Mouse (Mus musculus): Measurements from ENCODE around the gene Apaf1.
A peak's percentile ranks its signal among the peaks of the same experiment; 100 is the strongest.

Apaf1 gene

DNA sequence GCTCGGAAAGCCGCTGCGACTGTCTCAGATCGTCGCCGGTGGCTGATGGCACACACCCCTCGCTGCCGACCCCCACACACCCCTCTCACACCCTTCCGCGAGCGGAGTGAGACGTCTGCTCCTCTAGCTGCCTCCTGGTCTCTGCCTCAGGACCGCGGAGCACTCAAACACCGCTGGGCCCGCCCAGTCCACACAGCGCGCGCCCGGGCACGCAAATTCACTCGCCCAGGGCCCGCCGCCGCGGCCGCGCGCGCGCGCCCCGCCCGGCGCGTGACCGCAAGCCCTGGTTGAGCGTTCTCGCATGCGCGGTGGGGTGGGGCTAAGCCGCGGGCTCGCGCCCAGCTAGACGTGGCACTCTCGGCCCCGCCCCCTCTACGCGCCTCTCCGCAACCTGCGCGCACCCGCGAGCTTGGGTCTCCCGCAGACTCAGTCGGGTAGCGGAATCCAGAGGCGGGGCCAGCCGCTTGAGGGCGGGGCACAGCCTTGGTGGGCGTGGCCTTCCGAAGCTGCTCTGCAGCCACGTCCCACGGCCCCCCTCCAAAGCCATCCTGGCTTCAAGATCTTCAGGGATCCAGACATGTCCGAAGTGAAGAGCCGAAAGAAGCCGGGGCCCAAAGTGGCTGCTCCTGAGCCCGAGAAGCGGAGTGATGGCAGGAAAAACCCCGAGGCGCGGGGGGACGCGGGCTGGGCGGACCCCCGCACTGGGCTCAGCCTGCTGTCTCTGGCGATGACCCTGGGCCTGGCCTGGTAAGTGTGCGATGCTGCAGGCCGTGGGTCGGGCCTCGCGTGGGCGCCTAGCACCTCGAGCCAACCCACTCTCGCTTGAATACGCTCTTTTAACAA, at the start of gene Apaf1, which contains the start of gene Ikbip:
Gene Apaf1, minus strand, starts transcription at position 221 of the 843 bp plus-strand sequence.
Gene Ikbip, plus strand, starts transcription at position 391 of the 843 bp plus-strand sequence.
- DNase-seq (ENCODE audit: low read depth in 1 of 2, low spot score in 2 of 2): peak; percentile 99 to 100

DNA sequence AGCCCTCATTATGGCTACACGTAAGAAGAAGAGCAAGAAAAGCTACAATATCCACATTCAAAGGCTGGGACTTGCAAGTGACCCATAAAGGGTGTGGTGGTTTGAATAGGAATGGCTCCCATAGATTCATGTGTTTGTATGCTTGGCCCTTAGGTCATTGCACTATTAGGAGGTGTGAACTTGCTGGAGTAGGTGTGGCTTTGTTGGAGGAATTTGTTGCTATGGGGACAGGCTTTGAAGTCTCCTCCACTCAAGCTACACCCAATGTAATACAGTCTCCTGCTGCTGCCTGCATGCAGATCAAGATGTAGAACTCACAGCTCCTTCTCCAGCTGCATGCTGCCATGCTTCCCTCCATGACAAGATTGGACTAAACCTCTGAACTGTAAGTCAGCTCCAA, 49.0 kb upstream of the Apaf1 start:
- DNase-seq (ENCODE audit: low read depth in 1 of 2, low spot score in 2 of 2): no peak

DNA sequence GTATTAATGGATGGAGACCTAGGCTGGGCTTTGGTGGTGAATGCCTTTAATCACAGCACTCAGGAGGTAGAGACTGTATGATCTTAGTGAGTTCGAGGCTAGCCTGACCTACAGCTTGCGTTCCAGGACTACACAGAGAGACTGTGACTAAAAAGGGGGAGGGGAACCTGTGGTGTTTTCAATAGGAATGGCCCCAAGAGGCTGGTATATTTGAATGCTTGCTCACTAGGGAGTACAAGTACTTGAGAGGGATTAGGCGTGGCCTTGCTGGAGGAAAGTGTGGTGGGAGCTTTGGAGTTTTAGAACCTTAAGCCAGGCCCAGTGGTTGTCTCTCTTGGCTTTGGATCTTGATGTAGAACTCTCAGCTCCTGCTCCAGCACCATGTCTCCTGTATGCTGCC, 48.2 kb upstream of the Apaf1 start:
- DNase-seq (ENCODE audit: low read depth in 1 of 2, low spot score in 2 of 2): no peak

DNA sequence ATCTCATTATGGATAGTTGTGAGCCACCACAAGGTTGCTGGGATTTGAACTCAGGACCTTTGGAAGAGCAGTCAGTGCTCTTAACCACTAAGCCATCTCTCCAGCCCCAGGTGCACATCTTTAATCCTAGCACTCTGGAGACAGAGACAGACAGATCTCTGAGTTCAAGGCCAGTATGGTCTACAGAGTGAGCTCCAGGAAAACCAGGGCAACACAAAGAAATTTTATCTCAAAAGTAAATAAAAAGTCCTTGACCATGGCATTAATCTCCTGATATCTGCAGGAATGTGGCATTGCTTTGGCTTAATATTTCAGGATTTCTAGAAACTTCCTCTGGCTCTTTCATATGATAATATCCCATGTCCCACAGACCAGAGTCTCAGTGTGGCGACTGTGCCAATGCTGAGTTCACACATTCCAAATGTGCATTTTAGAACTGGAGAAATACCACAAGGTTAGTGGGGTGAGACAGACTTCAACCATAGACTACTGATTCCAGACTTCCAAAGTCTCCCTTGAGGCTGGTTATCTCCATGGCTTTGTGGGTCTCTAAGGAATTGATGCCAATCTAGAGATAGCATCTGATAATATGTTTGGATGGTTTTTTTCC, 46.1 kb upstream of the Apaf1 start:
- no peak for DNase-seq (ENCODE audit: low read depth in 1 of 2, low spot score in 2 of 2)

DNA sequence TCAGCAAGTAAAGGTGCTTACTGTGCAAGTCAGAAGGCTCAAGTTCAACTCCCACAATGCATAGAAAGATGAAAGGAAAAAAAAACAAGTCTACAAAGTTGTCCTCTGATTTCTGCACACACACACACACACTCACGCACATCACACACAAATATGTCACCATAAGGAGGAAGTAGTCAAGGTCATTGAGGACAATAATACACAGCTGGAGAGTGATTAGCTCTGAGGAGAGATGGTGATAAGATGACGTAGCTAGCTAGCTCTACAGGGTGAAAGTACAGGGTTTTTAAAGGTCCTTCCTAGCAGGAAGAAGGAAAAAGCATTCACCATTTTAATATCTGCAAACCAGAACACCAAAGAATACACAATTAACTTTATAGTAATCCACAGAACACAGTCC, 44.8 kb upstream of the Apaf1 start:
- DNase-seq (ENCODE audit: low read depth in 1 of 2, low spot score in 2 of 2): no peak

DNA sequence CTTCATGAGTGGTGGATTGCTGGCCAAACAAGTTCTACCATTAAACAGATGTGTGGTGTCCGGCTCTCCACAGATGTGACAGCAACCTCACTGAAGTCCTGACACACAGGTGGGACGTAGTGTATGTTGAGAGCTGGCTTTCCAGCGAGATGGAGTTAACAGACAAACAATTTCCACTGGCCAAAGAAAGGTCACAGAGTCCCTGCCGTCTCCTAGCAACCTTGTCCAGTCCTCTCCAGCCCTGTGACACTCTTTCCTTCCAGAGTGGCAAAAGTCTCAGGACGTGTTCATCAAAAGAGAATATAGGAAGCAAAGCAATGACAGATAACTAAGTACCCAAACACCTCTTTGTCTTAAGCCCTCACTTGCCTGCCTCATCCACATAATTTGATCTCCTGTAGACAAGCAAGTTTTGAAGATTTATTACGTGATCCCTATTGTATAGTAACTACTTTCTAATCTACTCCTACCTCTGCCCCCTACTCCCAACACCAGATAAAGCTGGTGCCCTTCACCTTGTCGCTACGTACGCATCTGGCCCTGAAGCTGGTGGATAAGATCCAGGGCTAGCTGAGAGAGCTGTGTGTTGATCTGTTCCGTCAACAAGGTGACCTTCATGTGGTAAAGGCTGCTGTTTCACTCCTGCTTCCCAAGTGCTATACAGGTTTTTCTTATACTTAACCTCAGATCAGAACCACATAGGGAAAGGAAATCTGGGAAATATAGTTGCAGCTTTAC, 44.2 kb upstream of the Apaf1 start:
- DNase-seq (ENCODE audit: low read depth in 1 of 2, low spot score in 2 of 2): no peak

DNA sequence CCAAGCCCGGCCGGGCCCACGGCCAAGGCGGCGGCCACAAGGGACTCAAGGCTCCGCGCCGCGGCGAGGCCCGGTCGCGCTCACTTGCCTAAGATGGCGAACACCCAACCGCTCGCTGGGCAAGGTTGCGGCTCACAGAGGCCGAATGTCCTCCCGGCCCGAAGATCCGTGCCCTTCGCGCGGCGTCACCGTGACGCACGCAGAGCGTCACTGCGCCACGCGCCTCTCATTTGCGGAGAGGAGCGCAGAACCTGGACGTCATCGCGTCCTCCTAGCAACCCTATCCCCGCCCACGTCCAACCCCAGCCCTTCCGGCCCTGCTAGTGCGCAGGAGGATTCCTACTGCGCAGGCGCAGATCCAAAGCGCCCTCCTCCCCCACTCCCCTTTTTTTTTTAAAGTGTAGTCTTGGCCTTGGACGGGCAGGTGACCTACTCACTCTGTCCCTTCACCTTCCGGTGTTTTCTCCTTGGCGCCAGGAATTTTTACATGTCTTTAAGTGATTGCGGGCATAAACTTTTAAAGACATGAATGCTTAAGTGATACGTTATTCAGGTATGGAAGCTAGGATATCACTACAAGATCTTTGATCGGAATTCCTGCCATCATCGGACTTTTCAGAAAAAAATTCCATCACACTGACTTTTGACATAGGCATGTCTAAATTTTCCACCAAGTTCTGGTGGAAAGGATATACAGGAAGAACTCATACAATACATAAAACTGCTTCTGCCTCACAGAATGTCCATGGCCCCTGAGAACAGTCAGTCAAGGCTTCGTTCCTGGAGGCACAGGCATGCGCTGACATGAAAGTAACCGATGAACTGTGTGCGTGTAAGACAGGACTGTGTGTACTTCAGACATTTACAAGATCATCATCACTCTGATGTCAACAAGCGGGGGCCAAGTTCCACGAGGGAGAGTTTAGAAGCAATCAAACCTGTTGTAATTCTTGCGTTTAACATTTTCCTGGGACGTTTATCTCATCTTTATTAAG, 41.6 kb upstream of the Apaf1 start, which contains the start of gene Slc25a3:
Gene Slc25a3, minus strand, starts transcription at position 232 of the 995 bp plus-strand sequence.
- peak; percentile 93 to 97 for DNase-seq (ENCODE audit: low read depth in 1 of 2, low spot score in 2 of 2)

DNA sequence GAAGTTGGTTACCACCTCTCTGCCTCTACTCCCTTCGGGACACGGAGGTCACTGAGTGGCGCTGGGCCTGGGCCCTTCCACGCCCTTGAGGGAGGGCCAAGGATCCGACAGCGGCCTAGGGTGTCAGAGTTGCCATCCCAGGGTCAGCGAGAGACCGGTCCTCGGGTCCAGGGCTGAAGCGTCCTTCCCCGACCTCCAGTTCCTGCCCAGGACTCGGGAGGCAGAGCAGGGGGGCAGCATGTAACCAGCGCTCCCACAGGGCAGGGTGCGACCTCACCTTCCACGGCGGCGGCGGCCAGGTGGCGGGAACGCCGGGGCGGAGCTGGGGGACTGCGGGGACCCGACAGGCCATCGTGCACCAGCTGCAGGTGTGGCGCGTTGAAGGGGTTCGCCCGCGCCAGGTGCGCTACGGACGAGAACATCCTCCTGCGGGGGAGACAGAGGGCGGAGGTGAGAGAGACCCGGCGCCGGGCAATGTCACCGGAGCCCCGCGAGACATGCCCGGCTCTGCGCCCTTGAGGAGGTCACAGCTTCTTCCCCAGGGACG, 40.8 kb upstream of the Apaf1 start:
- DNase-seq (ENCODE audit: low read depth in 1 of 2, low spot score in 2 of 2): peak in 1 of 2 experiments; percentile 28

DNA sequence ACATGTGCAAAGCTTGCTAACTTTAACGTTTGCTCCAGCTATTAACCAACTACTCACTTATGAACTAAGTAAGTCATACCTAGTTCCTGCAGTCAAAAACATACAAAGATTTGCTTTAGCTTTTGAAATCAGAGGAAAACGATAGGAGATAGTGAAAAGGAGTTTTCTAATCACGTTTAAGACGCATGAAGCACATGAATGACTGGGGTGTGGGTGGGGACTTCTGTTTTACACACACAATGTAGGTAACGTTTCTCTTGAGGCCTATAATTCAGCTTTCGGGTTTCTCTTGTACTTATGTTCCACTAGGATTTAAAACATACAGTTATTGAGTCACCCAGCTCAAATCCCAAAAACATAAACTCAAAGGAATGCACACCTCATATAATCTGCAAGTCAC, 40.1 kb upstream of the Apaf1 start:
- no peak for DNase-seq (ENCODE audit: low read depth in 1 of 2, low spot score in 2 of 2)

DNA sequence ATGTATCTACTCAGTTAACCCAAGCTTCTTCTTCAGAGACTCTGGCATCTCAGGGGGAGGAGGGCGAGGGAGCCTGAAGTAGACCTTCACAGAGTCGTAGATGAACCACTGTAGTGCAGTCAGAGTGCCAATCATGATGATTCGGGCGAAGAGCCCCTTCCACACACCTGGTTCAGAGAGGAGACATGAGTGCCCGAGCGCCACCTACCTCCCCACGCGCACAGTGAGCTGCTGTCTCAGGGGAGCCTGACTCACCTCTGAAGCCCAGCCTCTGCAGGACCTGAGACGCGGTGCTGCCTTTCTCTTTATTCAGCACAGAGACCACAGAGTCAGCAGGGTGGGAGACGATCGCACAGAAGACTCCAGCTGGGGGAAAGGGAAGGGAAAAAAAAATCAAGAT, 34.4 kb upstream of the Apaf1 start:
- no peak for DNase-seq (ENCODE audit: low read depth in 1 of 2, low spot score in 2 of 2)

DNA sequence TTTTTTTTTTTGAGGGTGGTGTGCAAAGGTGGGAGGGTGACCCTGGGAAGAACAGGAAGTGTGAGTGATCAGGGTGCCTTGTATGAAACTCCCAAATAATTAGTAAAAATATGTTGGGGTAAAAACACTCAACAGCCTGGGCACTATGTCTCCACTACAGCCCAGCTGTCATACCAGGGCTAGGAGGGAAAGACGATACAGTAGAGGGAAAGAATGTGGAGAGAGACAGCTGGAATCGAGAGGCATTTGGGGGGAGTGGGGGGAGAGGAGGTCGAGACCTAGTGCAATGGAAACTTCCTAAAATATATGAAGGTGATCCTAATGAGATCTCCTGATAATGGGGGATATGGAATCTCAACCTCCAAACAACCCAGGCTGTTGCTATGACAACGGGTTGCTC, 27.3 kb upstream of the Apaf1 start:
- DNase-seq (ENCODE audit: low read depth in 1 of 2, low spot score in 2 of 2): no peak

DNA sequence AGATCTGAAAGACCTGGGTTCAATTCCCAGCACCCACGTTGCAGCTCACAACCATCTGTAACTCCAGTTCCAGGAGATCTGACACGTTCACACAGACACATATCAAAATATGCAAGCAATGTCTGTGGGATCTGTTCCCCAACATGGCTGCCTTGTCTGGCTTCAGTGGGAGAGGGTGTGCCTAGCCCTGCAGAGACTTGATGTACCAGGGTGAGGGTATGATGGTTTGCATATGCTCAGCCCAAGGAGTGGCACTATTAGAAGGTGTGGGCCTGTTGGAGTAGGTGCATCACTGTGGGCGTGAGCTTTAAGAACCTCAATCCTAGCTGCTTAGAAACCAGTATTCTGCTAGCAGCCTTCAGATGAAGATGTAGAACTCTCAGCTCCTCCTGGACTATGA, 23.4 kb upstream of the Apaf1 start:
- DNase-seq (ENCODE audit: low read depth in 1 of 2, low spot score in 2 of 2): no peak

DNA sequence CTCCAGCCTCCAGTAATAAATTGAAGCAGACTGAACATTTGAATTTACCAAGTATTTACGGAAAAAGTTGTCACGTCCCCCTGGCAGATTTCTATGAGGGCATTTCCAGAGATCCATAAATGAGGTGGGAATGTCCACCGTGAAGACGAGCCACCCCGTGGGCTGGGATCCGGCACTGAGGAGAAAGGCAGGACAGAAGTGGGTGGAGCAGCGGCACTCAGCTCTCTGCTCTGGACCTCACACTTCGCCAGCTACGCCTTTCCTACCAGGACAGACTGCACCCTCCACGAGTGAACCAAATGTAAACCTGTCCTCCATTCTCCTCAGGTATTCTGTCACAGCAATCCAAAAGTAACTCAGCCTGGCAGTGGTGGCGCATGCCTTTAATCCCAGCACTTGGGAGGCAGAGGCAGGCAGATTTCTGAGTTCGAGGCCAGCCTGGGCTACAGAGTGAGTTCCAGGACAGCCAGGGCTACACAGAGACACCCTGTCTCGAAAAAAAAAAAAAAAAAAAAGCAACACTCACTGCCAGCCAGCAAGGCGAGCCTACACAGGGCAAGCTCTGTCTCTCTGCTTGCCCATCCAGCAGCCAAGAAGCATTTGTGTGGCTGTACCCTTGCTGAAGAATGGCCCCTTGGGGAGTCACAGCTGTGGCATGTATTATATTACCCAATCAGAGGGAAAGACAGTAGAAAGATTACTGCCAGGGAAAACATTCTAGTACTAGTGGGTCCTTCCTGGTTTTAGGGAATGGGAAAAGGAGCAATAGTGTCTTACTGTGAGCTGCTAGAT, 20.4 kb upstream of the Apaf1 start:
- DNase-seq (ENCODE audit: low read depth in 1 of 2, low spot score in 2 of 2): no peak

DNA sequence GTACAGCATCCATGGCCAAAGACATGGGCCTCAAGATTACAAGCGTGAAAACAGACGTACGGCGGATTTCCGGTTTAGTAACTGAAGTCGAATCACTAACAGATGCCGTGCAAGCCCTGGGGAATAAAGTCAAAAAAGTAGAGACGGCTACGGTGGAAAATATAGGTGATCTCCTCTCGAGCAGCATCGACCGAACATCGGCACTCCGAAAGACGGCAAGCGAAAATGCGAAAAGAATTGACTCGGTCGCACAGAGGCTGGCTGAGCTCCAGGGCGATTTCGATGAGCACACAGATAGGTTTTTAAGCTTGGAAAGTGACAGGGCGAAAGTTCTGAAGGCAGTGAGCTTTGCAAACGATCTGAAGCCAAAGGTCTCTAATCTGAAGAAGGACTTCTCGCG, 19.4 kb upstream of the Apaf1 start:
- no peak for DNase-seq (ENCODE audit: low read depth in 1 of 2, low spot score in 2 of 2)

DNA sequence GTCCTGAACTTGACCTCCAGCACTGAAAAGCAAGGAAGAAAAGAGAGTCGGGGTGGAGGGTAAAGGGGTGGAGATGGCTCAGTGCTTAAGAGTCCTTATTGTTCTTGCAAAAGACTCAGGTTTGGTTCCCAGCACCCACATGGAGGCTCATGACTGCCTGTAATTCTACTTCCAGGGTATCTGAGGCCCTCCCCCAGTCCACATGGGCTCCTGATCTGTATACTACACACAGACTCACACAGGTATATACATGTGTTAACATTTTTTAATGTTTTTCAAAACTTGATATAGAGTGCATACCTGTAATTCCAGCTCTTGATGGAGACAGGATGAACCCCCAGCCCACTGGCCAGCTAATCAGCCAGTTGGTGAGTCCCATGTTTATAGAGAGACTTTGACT, 17.5 kb upstream of the Apaf1 start:
- no peak for DNase-seq (ENCODE audit: low read depth in 1 of 2, low spot score in 2 of 2)

DNA sequence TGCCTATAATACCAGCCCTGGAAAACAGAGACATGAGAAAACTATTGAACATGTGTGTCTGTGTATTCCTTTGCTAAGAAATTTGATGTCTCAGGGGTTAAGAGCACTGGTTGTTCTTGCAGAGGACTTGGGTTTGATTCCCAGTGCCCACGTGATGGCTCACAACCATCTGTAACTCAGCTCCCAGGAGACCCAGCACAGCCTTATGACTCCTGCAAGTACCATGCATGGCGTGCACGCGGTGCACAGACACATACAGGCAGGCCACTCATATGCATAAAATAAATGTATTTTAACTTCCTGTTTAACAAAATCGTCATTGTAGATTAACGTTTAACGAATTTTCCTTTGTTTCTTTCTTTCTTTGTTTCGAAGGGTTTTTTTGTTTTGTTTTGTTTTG, 15.5 kb upstream of the Apaf1 start:
- DNase-seq (ENCODE audit: low read depth in 1 of 2, low spot score in 2 of 2): no peak

DNA sequence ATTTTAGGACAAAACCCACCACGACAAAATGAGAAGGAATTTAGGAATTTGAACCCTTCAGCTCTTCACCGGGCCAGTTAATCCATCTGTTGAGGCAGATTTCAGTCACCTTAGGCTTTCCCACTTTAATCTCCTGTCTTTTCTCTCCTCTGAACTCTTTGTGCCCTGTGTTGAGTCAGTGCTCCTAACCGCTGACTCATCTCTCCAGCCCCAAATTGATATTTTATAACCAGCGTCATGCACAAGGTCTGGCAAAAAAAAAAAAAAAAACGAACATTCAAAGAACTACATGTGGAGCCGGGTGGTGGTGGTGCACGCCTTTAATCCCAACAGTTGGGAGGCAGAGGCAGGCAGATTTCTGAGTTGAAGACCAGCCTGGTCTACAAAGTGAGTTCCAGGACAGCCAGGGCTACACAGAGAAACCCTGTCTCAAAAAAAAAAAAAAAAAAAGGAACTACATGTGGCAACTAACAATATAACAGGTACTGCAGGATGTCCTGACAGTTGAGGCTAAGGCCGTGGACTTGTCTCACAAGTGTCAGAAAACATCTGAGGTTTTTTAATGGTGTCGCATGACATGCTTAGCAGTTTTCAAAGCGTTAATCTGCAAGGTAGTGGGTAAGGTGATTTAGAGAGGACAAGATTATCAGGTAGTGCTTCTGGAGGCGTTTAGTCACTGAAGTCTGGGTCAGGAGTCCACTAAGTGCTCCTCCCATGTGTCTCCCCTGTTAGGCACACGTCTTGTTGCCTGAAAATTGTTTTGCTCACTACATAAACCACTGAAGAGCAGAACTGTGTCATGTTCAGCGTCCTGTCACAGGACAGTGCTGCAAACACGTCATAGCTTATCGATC, 11.9 kb upstream of the Apaf1 start:
- DNase-seq (ENCODE audit: low read depth in 1 of 2, low spot score in 2 of 2): no peak

DNA sequence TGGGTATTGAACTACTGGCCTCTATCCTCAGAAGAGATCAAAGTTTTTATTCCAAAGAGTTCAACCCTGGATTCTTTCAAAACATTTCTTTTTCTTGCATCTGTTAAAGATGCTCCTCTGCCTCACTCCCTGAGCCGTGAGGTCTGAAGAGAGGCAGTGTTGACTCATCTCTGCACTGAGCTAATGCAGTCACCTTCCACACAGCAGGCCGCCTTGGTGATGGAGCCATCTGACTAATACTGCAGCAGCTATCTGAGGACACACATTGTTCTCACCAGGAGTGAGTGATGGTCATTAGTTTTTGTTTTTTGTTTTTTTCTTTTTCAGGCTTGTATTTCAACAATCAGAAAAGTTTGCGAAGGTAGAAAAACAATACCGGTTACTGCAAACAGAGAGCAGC, 10.2 kb upstream of the Apaf1 start:
- DNase-seq (ENCODE audit: low read depth in 1 of 2, low spot score in 2 of 2): no peak

All from monocyte, adult 2 months (primary cell).